Mouse (Mus musculus): ENCODE results near the gene Kit.

DNA sequence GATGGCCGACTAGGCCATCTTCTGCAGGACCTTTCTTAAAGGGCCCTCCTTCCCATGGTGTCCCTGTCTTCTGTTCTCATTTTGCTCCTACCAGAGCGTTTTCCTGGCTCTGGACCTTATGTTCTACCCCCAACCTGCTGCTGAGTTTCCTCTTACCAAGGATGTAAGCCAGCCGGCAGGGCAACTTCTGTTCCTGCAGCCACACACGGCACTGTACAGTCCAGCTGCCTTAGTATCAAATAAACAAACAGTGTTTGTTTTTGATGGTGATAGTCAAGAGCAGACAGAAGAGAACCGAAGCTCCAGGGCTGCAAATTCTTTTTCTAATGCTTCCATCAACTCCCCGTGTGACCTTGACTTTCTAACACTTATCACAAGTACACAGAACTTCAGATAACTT lies 35.6 kb upstream of the Kit start:
- TF ChIP-seq GATA1 (IDR thresholded peaks at IDR 0.05; ENCODE audit: low read length) (no peak), TAL1 (IDR thresholded peaks at IDR 0.05; ENCODE audit: low read length) (no peak)
